Mouse (Mus musculus): Measurements from ENCODE around the gene Faap20.

GRCm38 (mm10) chr4:155295996-155296395 is 46.4 kb downstream of the Faap20 start:
- TF ChIP-seq CTCF (IDR thresholded peaks at IDR 0.05; ENCODE audit: control insufficient read depth, insufficient read depth, insufficient read length) (no peak), MYOG (IDR thresholded peaks at IDR 0.05; ENCODE audit: control insufficient read depth, extremely low read depth, insufficient read length) (no peak), USF1 (IDR thresholded peaks at IDR 0.05; ENCODE audit: low read depth) (no peak), MAX (IDR thresholded peaks at IDR 0.05) (no peak), MYOD1 (IDR thresholded peaks at IDR 0.05; ENCODE audit: control insufficient read depth, insufficient read length, low read depth) (no peak), CEBPB (IDR thresholded peaks at IDR 0.05; ENCODE audit: low read depth) (no peak), FOSL1 (IDR thresholded peaks at IDR 0.05; ENCODE audit: insufficient read depth, low read length, poor library complexity, severe bottlenecking) (no peak)
